Mouse (Mus musculus) hindbrain, embryonic 14.5 days (tissue): ENCODE results near the gene Armcx3. TPM values are rescaled to one million over a fixed set of nuclear protein-coding genes. Genes with fewer than 3 reads are reported as not detected.
"Not testable (repeated sequence)": the region's sequence is repeated elsewhere in the genome, so short reads cannot be mapped to it uniquely, and the experiment has no call there.

Experiments used
- ATAC-seq: fragments of 200-750 bp; cut with Nextera tagmentation; 2 replicates; pipeline ENCODE4 v1.8.0; 2017; ENCODE audit warnings: moderate number of reproducible peaks, mild to moderate bottlenecking, moderate TSS enrichment, moderate library complexity; ENCODE audit not compliant: low FRiP score
- DNase-seq: peaks from one replicate; pipeline ENCODE4 v3.0.0-alpha.2; 2015; ENCODE audit warnings: low spot score
- H3K27ac ChIP-seq: fragments of 300-500 bp; sonication (generic); 2 replicates; pipeline ENCODE4 v1.5.1; 2014; ENCODE audit warnings: mild to moderate bottlenecking, moderate library complexity
- H3K27me3 ChIP-seq: fragments of 300-500 bp; sonication (generic); 2 replicates; pipeline ENCODE4 v1.6.1; 2014; ENCODE audit warnings: mild to moderate bottlenecking, low read length, mixed read lengths; ENCODE audit not compliant: control insufficient read depth, insufficient read depth
- H3K36me3 ChIP-seq: fragments of 300-500 bp; sonication (generic); replicated peaks from 2 replicates; pipeline ENCODE4 v1.6.1; 2014; ENCODE audit not compliant: control insufficient read depth, insufficient read depth
- H3K4me1 ChIP-seq: fragments of 300-500 bp; sonication (generic); replicated peaks from 2 replicates; pipeline ENCODE4 v1.6.1; 2014; ENCODE audit warnings: antibody characterized with exemption, low read length, mixed read lengths; ENCODE audit not compliant: control insufficient read depth, insufficient read depth
- H3K4me2 ChIP-seq: fragments of 300-500 bp; sonication (generic); replicated peaks from 2 replicates; pipeline ENCODE4 v1.6.1; 2014; ENCODE audit warnings: mild to moderate bottlenecking, moderate library complexity
- H3K4me3 ChIP-seq: fragments of 300-500 bp; sonication (generic); replicated peaks from 2 replicates; pipeline ENCODE4 v1.5.1; 2014; ENCODE audit warnings: mild to moderate bottlenecking, low read length
- H3K9ac ChIP-seq: fragments of 300-500 bp; sonication (generic); 2 replicates; pipeline ENCODE4 v1.6.1; 2014
- H3K9me3 ChIP-seq: fragments of 300-500 bp; sonication (generic); 2 replicates; pipeline ENCODE4 v1.6.1; 2016; ENCODE audit warnings: low read length; ENCODE audit not compliant: control insufficient read depth
- WGBS: fragments of 180-500 bp; shearing (Covaris S2); extraction: QIAGEN DNeasy Blood & Tissue Kit; methylation state at CpG from one replicate; pipeline ENCODE4 v1.1.7; 2014; 5-methylcytosine and 5-hydroxymethylcytosine counted together
- polyA plus RNA-seq: library from polyadenylated mRNA; unstranded; fragments of >200 nt; fragmentation: Nextera tagmentation; extraction: Ambion mirVana; gene quantifications from 2 replicates; pipeline ENCODE4 v1.2.1, GENCODE M21; 2014

The Armcx3 gene
- 84.8 and 102 TPM in 2 replicates for polyA plus RNA-seq

GRCm38 (mm10) chrX:134756434-134757292 is at the start of gene Armcx3:
TSS of gene Armcx3 (plus strand) at chrX:134756595.
- peak within 1 kb of the TSS; percentile 52 for H3K4me2 ChIP-seq
- H3K4me3 ChIP-seq = peak within 1 kb of the TSS; percentile 58
- no peaks in the 10 kb centered on the region for H3K4me1 ChIP-seq
- no peaks in the 10 kb centered on the region for H3K9me3 ChIP-seq
- 26% methylated on average over 44 of the region's 46 CpGs for WGBS
- DNase-seq = peak; percentile 70
- ATAC-seq = peak; percentile 92
- H3K36me3 ChIP-seq = no peaks in the 10 kb centered on the region
- peak within 1 kb of the TSS; percentile 73 for H3K27ac ChIP-seq
- H3K27me3 ChIP-seq = peaks cover 8% of the 10 kb centered on the region; the same call in 1 of the 2 replicates
- peak within 1 kb of the TSS; percentile 73 for H3K9ac ChIP-seq

GRCm38 (mm10) chrX:134716863-134717262 is 39.5 kb upstream of the Armcx3 start:
- 24% methylated on average over 3 of the region's 3 CpGs for WGBS
- Histone ChIP-seq H3K27ac (peak overlapping the region; percentile 92; the same call in 1 of the 2 replicates), H3K9ac (0 out of 2 replicates have a peak overlapping the region, but pooled peaks have one; percentile 76), H3K36me3 (peaks cover 20% of the 10 kb centered on the region), H3K4me2 (peak overlapping the region; percentile 61; the same call in 1 of the 2 replicates), H3K4me1 (no peaks in the 10 kb centered on the region), H3K27me3 (peaks cover 3% of the 10 kb centered on the region), H3K4me3 (no peak overlapping the region), H3K9me3 (no peaks in the 10 kb centered on the region)
- no peak for DNase-seq
- ATAC-seq = no peak

DNA sequence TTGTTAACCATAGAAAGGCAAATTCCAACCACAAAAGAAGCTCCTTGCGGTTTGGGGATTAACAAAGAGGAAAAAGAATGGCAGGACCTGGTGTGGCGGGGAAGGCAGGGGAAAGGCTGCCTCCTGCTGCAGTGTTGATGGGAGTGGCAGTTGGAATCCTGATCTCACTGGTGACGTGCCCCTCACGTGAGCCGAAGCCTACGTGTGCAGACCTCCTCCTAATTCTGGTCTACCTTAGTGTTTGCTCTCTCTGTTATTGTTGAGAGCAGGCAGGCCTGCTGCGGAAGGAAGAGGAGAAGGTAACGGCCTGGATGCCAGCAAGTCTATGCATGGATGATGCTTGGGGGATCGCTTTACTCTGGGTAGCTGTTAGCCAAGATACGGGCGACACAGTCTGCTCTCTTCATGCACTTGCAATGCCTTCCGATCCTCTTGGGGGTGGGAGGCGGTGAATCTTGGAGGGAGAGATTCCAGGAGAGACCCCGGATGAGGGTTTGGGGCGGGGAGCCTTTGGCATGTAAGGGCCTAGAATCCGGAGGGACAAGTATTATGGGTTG is 38.6 kb upstream of the Armcx3 start, which contains the start of gene Armcx1:
Gene Armcx1 (plus strand): TSS at position 212 of the 557 bp plus-strand sequence.
- ATAC-seq (peak; percentile 97), DNase-seq (peak; percentile 76)
- peaks cover 20% of the 10 kb centered on the region for H3K36me3 ChIP-seq
- WGBS = 14% methylated on average over 16 of the region's 16 CpGs
- H3K27ac ChIP-seq = peak within 1 kb of the TSS; percentile 92
- peak within 1 kb of the TSS; percentile 76 for H3K9ac ChIP-seq
- H3K27me3 ChIP-seq = peaks cover 3% of the 10 kb centered on the region
- no peaks in the 10 kb centered on the region for H3K4me1 ChIP-seq
- H3K9me3 ChIP-seq = no peaks in the 10 kb centered on the region
- peak within 1 kb of the TSS; percentile 49 for H3K4me3 ChIP-seq
- peak within 1 kb of the TSS; percentile 61 for H3K4me2 ChIP-seq

GRCm38 (mm10) chrX:134718524-134718923 is 37.9 kb upstream of the Armcx3 start:
- Histone ChIP-seq H3K27ac (peak overlapping the region; percentile 92), H3K4me3 (peak overlapping the region; percentile 49), H3K9ac (peak overlapping the region; percentile 76), H3K4me2 (peak overlapping the region; percentile 61), H3K4me1 (no peaks in the 10 kb centered on the region), H3K36me3 (peaks cover 20% of the 10 kb centered on the region), H3K27me3 (peaks cover 3% of the 10 kb centered on the region), H3K9me3 (no peaks in the 10 kb centered on the region)
- 9% methylated on average over 13 of the region's 14 CpGs for WGBS
- DNase-seq (peak; percentile 59), ATAC-seq (peak; percentile 79)

DNA sequence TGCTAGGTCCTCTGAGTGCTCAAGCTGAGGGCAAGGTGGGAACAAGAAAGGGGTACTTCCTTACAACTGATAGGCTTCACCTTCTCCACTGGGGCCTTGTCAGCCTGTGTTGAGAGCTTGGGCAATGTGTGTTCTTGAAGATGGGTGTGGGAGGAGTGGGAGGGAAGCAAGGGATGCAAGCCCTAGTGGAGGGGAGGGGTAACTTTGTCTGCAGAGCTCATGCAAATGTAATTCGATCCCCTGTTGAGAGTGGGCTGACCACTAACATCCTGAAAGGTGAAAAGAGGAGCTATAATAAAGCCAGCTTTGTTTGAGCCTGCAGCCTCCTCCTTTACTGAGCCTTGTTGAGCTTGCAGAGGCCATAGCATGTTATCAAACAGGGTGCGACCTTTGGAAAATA is 32.6 kb upstream of the Armcx3 start:
- not testable (repeated sequence) for H3K27me3 ChIP-seq, H3K4me3 ChIP-seq, H3K9me3 ChIP-seq, H3K27ac ChIP-seq, H3K9ac ChIP-seq, ATAC-seq, DNase-seq, H3K4me2 ChIP-seq, H3K4me1 ChIP-seq
- peaks cover 20% of the 10 kb centered on the region for H3K36me3 ChIP-seq
- WGBS = 29% methylated on average over 1 of the region's 2 CpGs

- DNase-seq = peak; percentile 65
- H3K9me3 ChIP-seq = no peaks in the 10 kb centered on the region
- WGBS = 47% methylated on average over 4 of the region's 4 CpGs
- ATAC-seq = no peak
- peaks cover 3% of the 10 kb centered on the region; the same call in 1 of the 2 replicates for H3K27me3 ChIP-seq
- no peak overlapping the region for H3K9ac ChIP-seq
- no peak overlapping the region for H3K4me3 ChIP-seq
- no peaks in the 10 kb centered on the region for H3K4me1 ChIP-seq
- no peak overlapping the region for H3K27ac ChIP-seq
- H3K36me3 ChIP-seq = no peaks in the 10 kb centered on the region
- H3K4me2 ChIP-seq = no peak overlapping the region
These were observed 26.6 kb upstream of the Armcx3 start for GRCm38 (mm10) chrX:134729778-134730177.

DNA sequence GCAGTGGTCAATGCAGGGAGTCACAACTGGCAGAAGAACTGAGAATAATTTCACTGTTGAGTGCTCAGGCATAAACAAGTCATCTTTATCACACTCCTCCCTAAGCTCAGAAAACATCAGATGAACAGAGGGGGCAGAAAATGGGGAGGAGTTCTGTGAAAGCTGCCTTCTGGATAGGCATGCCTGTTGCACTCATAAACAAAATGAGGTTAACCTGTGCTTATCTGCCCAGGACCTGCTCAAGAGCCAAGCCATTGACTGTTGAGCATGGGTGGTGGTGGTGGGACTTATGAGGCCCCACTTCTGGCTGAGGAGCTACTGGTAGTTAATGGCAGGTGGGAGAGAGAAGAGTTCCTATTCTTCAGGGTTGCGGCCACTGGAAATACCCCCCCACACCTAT is 18.6 kb upstream of the Armcx3 start:
- Histone ChIP-seq H3K36me3 (no peaks in the 10 kb centered on the region), H3K9me3 (no peaks in the 10 kb centered on the region), H3K4me2 (no peak overlapping the region), H3K27me3 (no peaks in the 10 kb centered on the region), H3K27ac (no peak overlapping the region), H3K9ac (no peak overlapping the region), H3K4me1 (no peaks in the 10 kb centered on the region), H3K4me3 (no peak overlapping the region)
- ATAC-seq = no peak
- WGBS = 94% methylated on average over 1 of the region's 1 CpGs
- DNase-seq = no peak

DNA sequence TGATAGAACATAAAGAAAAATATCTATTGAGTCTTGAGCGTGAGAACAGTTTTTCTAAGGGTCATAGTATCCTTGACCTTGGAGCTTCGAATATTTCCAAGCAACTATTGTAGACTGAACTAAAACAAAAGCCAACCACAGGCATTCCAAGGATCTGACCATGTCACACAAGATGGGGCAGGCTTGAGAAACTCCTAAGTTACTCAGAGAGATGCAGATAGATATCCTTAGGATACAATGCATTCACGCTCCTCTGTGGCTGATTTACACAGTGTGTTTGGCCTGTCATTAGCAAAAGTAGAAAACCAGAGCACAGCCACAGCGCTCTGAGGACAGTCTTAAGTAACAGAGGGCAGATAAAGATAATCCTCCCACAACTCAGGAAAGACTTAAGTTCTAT is 17.2 kb upstream of the Armcx3 start:
- Histone ChIP-seq H3K4me3 (no peak overlapping the region), H3K4me2 (no peak overlapping the region), H3K9me3 (no peaks in the 10 kb centered on the region), H3K36me3 (no peaks in the 10 kb centered on the region), H3K27ac (no peak overlapping the region), H3K4me1 (no peaks in the 10 kb centered on the region), H3K27me3 (no peaks in the 10 kb centered on the region), H3K9ac (no peak overlapping the region)
- DNase-seq (no peak), ATAC-seq (no peak)
- WGBS = 65% methylated on average over 4 of the region's 4 CpGs

GRCm38 (mm10) chrX:134741862-134742261 is 14.5 kb upstream of the Armcx3 start:
- Histone ChIP-seq H3K4me3 (no peak overlapping the region), H3K9me3 (no peaks in the 10 kb centered on the region), H3K9ac (no peak overlapping the region), H3K27me3 (no peaks in the 10 kb centered on the region), H3K36me3 (no peaks in the 10 kb centered on the region), H3K4me2 (no peak overlapping the region), H3K4me1 (no peaks in the 10 kb centered on the region), H3K27ac (no peak overlapping the region)
- DNase-seq (no peak), ATAC-seq (no peak)
- 71% methylated on average over 5 of the region's 5 CpGs for WGBS
